Mouse (Mus musculus) bone marrow, adult 2 months (tissue): Measurements from ENCODE around the gene Psme4. TPM values are rescaled to one million over a fixed set of nuclear protein-coding genes. Genes with fewer than 3 reads are reported as not detected.

Experiments used
- H3K27ac ChIP-seq: fragments of 200-500 bp; 2 replicates; pipeline ENCODE4 v1.5.1; 2012; ENCODE audit warnings: low read depth, mild to moderate bottlenecking, control low read depth, inconsistent platforms, low read length; ENCODE audit not compliant: control insufficient read depth, poor library complexity, insufficient read depth
- H3K4me1 ChIP-seq: fragments of 200-500 bp; 2 replicates; pipeline ENCODE4 v1.6.1; 2011; ENCODE audit warnings: low read length; ENCODE audit not compliant: control insufficient read depth, insufficient read depth
- H3K4me3 ChIP-seq: fragments of 200-500 bp; replicated peaks from 2 replicates; pipeline ENCODE3; 2011; ENCODE audit warnings: mild to moderate bottlenecking, low read depth, low read length, control low read depth; ENCODE audit not compliant: control insufficient read depth
- CTCF ChIP-seq: fragments of 200-500 bp; IDR thresholded peaks from 2 replicates; pipeline ENCODE4 v1.5.1; 2011; ENCODE audit warnings: low read length, control low read depth; ENCODE audit not compliant: control insufficient read depth, insufficient read depth
- POLR2A ChIP-seq: fragments of 200-500 bp; IDR thresholded peaks from 2 replicates; pipeline ENCODE4 v1.6.1; 2011; ENCODE audit warnings: low read depth, mild to moderate bottlenecking, control low read depth, low read length, borderline replicate concordance; ENCODE audit not compliant: control insufficient read depth
- WGBS: fragments of 180-500 bp; shearing (Covaris S2); methylation state at CpG from one replicate; pipeline ENCODE4 v1.1.7; 2018; 5-methylcytosine and 5-hydroxymethylcytosine counted together
- polyA plus RNA-seq: library from polyadenylated mRNA; stranded (reverse); fragments of >200 nt; gene quantifications from 2 replicates; pipeline ENCODE4 v1.2.4, GENCODE M21; 2011; ENCODE audit warnings: low replicate concordance; ENCODE audit not compliant: missing spikeins, insufficient read depth, insufficient read length

The Psme4 gene
- polyA plus RNA-seq, 1 experiment = 28.5 TPM

- TF ChIP-seq CTCF = no peak
- no peak for TF ChIP-seq POLR2A
- H3K4me1 ChIP-seq = no peaks in the 10 kb centered on the region; the same call in 1 of the 2 replicates
- H3K27ac ChIP-seq = no peak overlapping the region
- 58% methylated on average over 4 of the region's 4 CpGs for WGBS
- H3K4me3 ChIP-seq = no peak overlapping the region
Measured at GRCm38 (mm10) chr11:30777498-30777897, 6.0 kb downstream of the Psme4 start.

GRCm38 (mm10) chr11:30780893-30781292 lies 9.4 kb downstream of the Psme4 start:
- no peak overlapping the region for H3K4me3 ChIP-seq
- no peak overlapping the region for H3K27ac ChIP-seq
- 34% methylated on average over 2 of the region's 2 CpGs for WGBS
- TF ChIP-seq CTCF = no peak
- no peak for TF ChIP-seq POLR2A
- no peaks in the 10 kb centered on the region; the same call in 1 of the 2 replicates for H3K4me1 ChIP-seq

GRCm38 (mm10) chr11:30781612-30782011 lies 10.1 kb downstream of the Psme4 start:
- TF ChIP-seq CTCF (no peak), POLR2A (no peak)
- no peak overlapping the region for H3K27ac ChIP-seq
- WGBS = 76% methylated on average over 1 of the region's 1 CpGs
- H3K4me1 ChIP-seq = no peaks in the 10 kb centered on the region; the same call in 1 of the 2 replicates
- no peak overlapping the region for H3K4me3 ChIP-seq

- 92% methylated on average over 3 of the region's 3 CpGs for WGBS
- TF ChIP-seq CTCF (no peak), POLR2A (no peak)
Measured at GRCm38 (mm10) chr11:30785497-30785896, 14.0 kb downstream of the Psme4 start.

GRCm38 (mm10) chr11:30786230-30786983 lies 14.9 kb downstream of the Psme4 start:
- no peak overlapping the region for H3K27ac ChIP-seq
- TF ChIP-seq POLR2A = no peak
- TF ChIP-seq CTCF = no peak
- no peak overlapping the region for H3K4me3 ChIP-seq
- H3K4me1 ChIP-seq = no peaks in the 10 kb centered on the region; the same call in 1 of the 2 replicates
- 66% methylated on average over 7 of the region's 7 CpGs for WGBS

More at GRCm38 (mm10) chr11:30785497-30785896, 14.0 kb downstream of the Psme4 start:
- Histone ChIP-seq H3K4me1 (no peaks in the 10 kb centered on the region; the same call in 1 of the 2 replicates), H3K4me3 (no peak overlapping the region), H3K27ac (no peak overlapping the region)

GRCm38 (mm10) chr11:30792680-30793079 lies 21.2 kb downstream of the Psme4 start:
- Histone ChIP-seq H3K4me1 (no peaks in the 10 kb centered on the region), H3K4me3 (no peak overlapping the region), H3K27ac (no peak overlapping the region)
- TF ChIP-seq POLR2A (no peak), CTCF (no peak)
- WGBS = 90% methylated on average over 7 of the region's 7 CpGs

GRCm38 (mm10) chr11:30793753-30794152 lies 22.2 kb downstream of the Psme4 start:
- H3K4me1 ChIP-seq = no peaks in the 10 kb centered on the region
- TF ChIP-seq POLR2A (no peak), CTCF (no peak)
- H3K27ac ChIP-seq = no peak overlapping the region
- no peak overlapping the region for H3K4me3 ChIP-seq
- WGBS = 39% methylated on average over 1 of the region's 1 CpGs

GRCm38 (mm10) chr11:30797236-30797635 lies 25.7 kb downstream of the Psme4 start:
- no peaks in the 10 kb centered on the region for H3K4me1 ChIP-seq
- no peak overlapping the region for H3K27ac ChIP-seq
- 73% methylated on average over 2 of the region's 2 CpGs for WGBS
- H3K4me3 ChIP-seq = no peak overlapping the region
- TF ChIP-seq CTCF (no peak), POLR2A (no peak)
